Mouse (Mus musculus): ENCODE results near the gene Krtap29-1.

DNA sequence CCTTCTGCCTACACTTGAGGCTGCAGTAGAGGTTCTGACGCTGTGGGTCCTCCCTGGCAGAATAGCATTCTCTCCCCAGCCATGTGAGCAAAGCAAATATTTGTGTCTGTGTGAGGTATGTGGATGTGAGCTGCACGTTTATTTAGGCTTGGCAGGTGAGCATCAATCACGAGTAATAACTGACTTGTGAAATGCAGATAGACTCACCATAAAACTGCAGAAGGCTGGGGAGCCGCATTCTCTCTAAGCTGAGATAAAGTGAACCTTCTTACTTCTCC lies 15.5 kb upstream of the Krtap29-1 start:
- TF ChIP-seq CTCF (IDR thresholded peaks at IDR 0.05) (no peak), EP300 (IDR thresholded peaks at IDR 0.05; ENCODE audit: insufficient read depth, low read depth, low read length) (no peak), POLR2A (IDR thresholded peaks at IDR 0.05; ENCODE audit: insufficient read depth, low read depth, low read length) (no peak)

Measured in heart, adult 2 months (tissue).